Mouse (Mus musculus) megakaryocyte, adult 5-6 weeks (primary cell): ENCODE results near the gene Zbtb8b. TPM values are rescaled to one million over a fixed set of nuclear protein-coding genes. Genes with fewer than 3 reads are reported as not detected.
"Not testable (repeated sequence)": the region's sequence is repeated elsewhere in the genome, so short reads cannot be mapped to it uniquely, and the experiment has no call there.

Experiments used
- ATAC-seq: 2 replicates; pipeline ENCODE4 v1.8.0; 2016; ENCODE audit warnings: mild to moderate bottlenecking, inconsistent platforms; ENCODE audit not compliant: poor library complexity, severe bottlenecking
- total RNA-seq, 2 experiments: library from RNA; stranded (forward) in 1 of 2; stranded (reverse) in 1 of 2; fragments of 153-499, 151-499 nt in 1 of 2; fragments of 221-1000, 200-1000 nt in 1 of 2; gene quantifications; 2 replicates each; pipeline versions ENCODE4 v1.2.3 to v1.2.4; 2015 to 2017

Gene Zbtb8b
- total RNA-seq (2015): not detected in 2 replicates
- not detected in 2 replicates for total RNA-seq (2017)

- ATAC-seq: no peak
Observed at GRCm38 (mm10) chr4:129440340-129441063, at the start of gene Zbtb8b. Gene Zbtb8b (minus strand): TSS chr4:129440853.

GRCm38 (mm10) chr4:129481090-129481489 lies 40.4 kb upstream of the Zbtb8b start:
- ATAC-seq: no peak

GRCm38 (mm10) chr4:129479863-129480262 lies 39.2 kb upstream of the Zbtb8b start:
- ATAC-seq: no peak

GRCm38 (mm10) chr4:129476047-129476446 lies 35.4 kb upstream of the Zbtb8b start:
- ATAC-seq: no peak

- no peak for ATAC-seq
Observed at GRCm38 (mm10) chr4:129464286-129464815, 23.7 kb upstream of the Zbtb8b start.

GRCm38 (mm10) chr4:129463097-129464059 lies 22.7 kb upstream of the Zbtb8b start:
- no peak for ATAC-seq

GRCm38 (mm10) chr4:129462118-129462517 lies 21.5 kb upstream of the Zbtb8b start:
- no peak for ATAC-seq

GRCm38 (mm10) chr4:129461183-129461960 lies 20.7 kb upstream of the Zbtb8b start, which contains the start of gene Bsdc1:
Gene Bsdc1 (plus strand): TSS chr4:129461581.
- ATAC-seq: peak; percentile 93

- no peak for ATAC-seq
Observed at GRCm38 (mm10) chr4:129460827-129461182, 20.2 kb upstream of the Zbtb8b start.

GRCm38 (mm10) chr4:129459726-129460125 lies 19.1 kb upstream of the Zbtb8b start:
- no peak for ATAC-seq

- ATAC-seq: not testable (repeated sequence)
Observed at GRCm38 (mm10) chr4:129457311-129457710, 16.7 kb upstream of the Zbtb8b start.

- ATAC-seq: no peak
Observed at GRCm38 (mm10) chr4:129456126-129456525, 15.5 kb upstream of the Zbtb8b start.

GRCm38 (mm10) chr4:129455265-129455664 lies 14.6 kb upstream of the Zbtb8b start:
- peak; percentile 100 for ATAC-seq

GRCm38 (mm10) chr4:129451471-129452169 lies 11.0 kb upstream of the Zbtb8b start:
- ATAC-seq: no peak

- no peak for ATAC-seq
Observed at GRCm38 (mm10) chr4:129450851-129451250, 10.2 kb upstream of the Zbtb8b start.

- no peak for ATAC-seq
Observed at GRCm38 (mm10) chr4:129448713-129449112, 8.1 kb upstream of the Zbtb8b start.

GRCm38 (mm10) chr4:129447778-129448563 lies 7.3 kb upstream of the Zbtb8b start:
- ATAC-seq: no peak

- ATAC-seq: no peak
Observed at GRCm38 (mm10) chr4:129447360-129447759, 6.7 kb upstream of the Zbtb8b start.

GRCm38 (mm10) chr4:129441145-129441544 lies 492 bp upstream of the Zbtb8b start:
- no peak for ATAC-seq
